Mouse (Mus musculus) cerebellum, postnatal 4 days (tissue): ENCODE results near the gene Adgrg5.

Experiments used
- DNase-seq, 2 experiments: peaks; one replicate each; pipeline ENCODE4 v3.0.0; 2022; ENCODE audit warnings: low spot score in 2 of 2, mixed read lengths in 1 of 2

Gene Adgrg5

DNA sequence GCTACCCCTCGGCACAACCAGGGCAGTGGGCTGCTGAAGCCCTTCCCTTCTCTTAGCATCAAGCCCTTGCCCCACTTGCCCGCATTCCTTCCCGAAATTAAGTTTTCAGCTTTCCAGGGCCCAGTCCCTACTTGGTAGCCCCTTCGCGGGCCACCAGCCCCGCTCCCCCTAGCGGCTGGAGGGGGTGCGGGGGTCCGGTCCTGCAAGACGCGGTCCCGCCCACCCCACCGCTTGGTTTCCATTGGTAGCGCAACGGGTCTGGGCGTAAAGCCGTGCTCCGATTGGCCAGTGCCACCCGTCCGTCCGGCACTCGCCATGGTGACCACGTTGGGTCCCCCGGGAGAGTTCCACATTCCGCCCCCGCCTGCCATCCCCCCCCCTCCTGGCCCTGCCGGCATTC, 6.1 kb upstream of the Adgrg5 start:
- peak; percentile 79 to 91 for DNase-seq

DNA sequence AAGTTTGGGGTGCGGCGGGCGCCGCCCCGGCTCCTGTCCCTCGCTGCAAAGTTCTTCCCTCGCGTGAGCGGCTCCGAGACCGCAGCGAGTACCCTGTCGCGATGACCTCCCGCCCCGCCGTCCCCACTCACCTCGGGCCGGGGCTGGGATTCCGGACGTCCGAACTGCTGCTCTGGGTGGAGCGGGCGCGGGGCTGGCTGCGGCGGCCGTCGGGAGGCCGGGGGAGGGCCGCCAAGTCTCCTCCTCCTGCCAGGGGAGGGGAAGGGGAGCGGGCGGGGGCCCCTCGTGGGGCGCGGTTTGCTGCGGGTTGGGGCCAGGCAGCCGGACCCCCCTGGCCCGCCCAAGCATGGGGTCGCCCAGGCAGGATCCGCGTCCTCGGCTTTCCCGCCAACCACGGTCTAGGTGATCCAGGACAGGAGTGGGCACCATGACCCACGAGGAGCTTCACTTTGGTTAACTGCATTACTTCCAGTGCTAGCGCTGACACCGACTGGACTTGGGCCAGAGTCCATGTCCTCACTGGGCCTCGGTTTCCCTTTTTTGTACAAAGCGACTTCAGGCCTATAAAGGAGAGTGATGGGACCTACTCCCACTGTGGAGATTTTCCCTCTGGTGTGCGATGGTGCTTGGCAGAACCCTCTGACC, 5.5 kb upstream of the Adgrg5 start, which contains the start of gene Ccdc102a:
Gene Ccdc102a (minus strand): TSS at position 248 of the 645 bp plus-strand sequence.
- DNase-seq: no peak

DNA sequence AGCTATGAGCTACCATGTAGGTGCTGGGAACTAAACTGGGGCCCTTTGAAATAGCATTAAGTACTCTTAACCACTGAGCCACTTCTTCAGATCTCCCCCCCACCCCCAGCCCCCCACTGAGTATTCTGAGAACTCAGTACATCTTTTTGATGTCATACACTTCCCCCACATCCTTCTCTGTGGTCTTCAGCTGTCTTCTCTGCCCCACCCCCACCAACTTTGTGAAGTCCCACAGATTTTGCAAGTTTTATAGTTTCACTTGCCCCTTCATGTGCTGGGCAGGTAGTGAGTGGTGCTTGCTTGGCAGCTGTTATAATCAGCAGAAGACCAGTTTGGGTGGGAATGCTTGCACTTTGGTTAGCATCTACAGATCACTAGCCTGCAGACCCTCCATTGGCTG, 4.2 kb upstream of the Adgrg5 start:
- no peak for DNase-seq

DNA sequence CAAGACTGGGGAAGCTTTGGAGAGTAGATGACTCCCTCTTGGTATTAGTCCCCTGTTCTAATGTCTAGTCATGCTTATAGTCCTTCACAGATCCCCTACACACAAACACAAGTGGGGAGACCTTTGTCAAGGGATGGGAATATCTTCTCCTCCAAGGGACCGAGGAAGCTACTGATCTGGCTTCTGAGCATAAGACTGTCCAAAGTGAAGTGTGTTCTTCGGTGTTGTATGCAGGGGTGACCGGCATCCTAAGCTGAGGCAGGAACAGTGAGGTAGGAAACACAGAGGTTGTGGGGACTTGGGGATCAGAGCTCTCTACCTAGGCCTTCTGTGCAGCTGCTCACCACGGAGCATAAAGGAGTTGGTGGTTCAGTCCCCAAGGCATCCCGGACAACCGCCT, 1.3 kb upstream of the Adgrg5 start:
- no peak for DNase-seq

DNA sequence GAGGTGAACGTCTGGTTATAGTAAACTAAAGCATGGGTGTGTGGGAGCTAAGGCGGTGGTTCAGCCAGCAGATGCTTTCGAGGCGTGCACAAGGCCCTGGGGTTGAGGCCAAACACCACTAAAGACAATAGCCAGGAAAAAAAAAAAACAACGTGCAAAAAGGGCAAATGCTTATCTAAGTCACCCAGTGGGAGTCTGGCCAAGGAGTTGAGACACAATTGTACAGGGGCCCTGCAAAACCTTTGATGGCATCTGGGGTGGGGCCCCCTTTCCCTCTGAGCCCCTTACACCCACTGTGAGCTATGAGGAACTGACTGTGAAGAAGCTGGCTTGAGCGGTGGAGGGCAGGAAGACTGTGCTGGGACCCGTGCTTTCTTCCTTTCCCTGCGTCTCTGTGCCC, 892 bp upstream of the Adgrg5 start:
- no peak for DNase-seq

DNA sequence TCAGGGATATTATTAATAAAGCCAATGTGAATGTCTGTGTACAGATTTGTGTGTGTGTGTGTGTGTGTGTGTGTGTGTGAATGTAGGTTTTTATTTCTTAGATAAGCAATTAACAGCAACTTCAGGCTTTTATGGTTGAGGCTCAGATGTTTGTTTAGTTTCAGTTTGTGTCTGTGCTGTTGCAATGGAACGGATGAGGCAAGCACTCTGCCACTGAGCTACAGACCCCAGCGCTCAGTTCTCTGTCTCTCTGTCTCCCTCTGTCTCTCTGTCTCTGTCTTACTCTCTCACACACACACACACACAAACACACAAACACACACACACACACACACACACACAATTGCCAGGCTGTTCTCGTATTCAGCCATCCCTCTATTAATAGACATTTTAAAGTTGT, 4.7 kb downstream of the Adgrg5 start:
- DNase-seq: no peak

DNA sequence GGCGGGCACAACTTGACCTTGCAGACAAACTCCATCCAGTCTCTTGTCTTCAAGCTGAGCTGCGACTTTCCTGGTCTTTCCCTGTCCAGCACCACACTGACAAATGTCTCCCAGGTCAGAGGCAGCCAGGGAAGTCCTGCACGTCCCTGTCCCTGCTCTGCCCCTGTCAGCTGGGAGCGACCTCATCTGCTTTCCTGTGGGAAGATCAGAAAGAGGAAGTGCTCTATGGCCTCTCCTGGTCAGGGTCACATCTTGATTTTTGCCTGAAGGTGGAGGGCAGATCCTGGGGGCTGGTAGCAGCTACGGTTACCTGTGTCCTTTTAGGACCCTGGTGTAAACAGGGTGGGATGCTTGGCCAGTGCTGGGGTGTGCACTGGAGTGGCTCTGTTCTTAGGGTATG, 10.4 kb downstream of the Adgrg5 start:
- no peak for DNase-seq

DNA sequence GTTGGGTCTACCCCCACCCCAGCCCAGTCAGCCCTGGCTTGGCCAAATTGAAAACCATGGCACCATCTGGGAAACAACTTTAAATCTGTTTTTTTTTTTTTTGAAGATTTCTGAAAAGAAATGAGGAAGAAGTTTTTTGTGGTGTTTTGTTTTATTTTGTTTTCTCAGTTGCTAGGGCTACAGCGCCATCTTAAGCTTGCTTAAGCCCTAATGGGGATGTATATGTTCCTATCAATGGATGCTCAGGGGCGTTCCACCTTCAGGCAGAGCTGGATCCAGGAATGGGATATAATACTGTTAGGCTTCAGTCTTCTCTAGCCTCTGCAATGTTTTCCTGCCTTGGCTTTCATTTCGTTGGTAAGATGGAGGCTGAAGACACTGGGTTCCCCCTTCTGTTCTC, 11.7 kb downstream of the Adgrg5 start:
- DNase-seq: no peak

DNA sequence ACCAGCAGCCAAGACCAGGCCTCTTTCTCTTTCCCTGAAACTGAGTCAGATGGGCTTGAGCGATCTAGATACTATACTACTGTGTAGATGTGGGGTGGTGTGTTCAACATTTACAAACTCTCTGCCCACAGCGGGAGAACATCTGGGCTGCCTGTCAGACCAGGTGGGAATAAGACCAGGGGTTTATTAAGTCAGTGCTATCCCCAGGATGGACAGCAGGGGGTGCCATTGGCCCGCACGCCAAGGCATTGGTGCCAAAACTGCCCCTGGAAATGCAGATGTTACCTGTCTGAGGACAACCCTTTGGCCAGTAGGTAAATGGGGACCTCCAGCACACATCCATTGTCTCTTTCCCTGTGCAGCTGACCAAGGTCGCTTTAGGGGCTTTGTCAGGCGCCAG, 19.1 kb downstream of the Adgrg5 start:
- DNase-seq: peak in 1 of 2 experiments; percentile 67

DNA sequence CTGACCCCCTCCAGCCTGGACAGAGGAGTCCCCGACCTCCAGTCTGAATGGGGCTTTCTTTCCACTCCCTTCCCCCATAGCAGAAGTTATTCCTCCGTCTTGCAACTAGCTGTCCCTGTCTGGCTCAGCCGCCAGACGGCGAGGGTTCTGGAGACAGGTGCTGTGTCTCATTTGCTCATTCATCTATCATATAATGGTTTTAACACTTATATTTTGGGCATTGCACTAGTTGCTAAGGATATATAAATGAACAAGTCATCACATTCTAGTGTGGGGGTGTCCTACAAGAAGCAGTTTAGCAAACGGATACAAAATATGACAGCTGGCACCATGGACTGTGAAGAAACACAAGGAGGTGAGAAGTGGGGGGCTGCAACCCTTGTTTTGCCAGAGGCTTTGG, 21.7 kb downstream of the Adgrg5 start:
- DNase-seq: no peak

DNA sequence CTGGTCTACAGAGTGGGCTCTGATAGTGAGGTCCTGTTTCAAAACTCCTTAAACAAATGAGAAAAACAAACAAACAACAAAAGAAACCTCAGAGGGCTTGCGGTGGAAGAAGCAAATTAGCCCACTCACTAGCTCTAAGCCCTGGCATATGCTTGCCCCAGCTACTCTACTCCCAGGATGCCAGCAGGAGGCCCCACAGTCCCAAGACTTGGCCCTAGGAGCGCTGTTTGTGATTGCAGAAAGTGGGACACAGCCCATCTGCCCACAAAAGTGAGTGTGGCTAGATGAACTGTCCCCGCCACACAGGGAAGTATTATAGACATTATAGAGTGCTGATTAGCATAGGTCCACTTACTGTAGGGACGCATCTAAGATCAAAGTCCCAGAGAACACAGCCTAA, 24.9 kb downstream of the Adgrg5 start:
- DNase-seq: no peak

DNA sequence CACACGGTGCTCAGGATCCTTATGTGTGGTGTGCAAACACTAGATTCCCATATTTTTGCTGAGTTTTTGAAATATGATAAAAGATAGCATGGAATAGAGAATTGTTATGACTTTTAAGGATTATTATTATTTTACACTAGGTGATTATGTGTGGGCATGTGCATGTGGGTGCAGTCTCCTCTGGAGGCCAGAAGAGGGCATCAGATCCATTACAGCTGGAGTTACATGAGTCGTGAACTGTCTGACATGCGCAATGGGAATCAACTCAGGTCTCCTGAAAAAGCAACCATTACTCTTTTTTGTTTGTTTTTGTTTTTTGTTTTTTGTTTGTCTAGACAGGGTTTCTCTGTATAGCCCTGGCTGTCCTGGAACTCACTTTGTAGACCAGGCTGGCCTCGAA, 25.5 kb downstream of the Adgrg5 start:
- DNase-seq: no peak

DNA sequence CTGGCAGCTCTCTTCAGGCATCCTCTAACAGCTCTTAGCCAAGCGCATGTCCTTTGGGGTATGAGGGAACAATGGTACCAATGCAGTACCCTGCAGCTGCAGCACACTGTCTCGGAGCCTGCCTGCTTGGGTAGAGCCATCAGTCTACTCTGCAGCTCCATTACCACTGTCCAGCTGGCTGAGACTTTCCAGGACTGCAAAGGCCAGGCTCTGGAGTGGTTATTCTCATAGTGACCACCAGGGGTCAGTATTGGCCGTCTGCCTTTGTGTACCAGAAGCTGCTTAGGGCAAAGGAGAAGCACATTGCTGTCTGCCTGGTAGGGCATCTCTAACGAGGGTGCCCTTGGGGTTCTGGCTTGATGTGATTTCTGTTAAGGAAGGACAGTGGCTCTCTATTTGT, 26.6 kb downstream of the Adgrg5 start:
- peak; percentile 67 to 87 for DNase-seq

DNA sequence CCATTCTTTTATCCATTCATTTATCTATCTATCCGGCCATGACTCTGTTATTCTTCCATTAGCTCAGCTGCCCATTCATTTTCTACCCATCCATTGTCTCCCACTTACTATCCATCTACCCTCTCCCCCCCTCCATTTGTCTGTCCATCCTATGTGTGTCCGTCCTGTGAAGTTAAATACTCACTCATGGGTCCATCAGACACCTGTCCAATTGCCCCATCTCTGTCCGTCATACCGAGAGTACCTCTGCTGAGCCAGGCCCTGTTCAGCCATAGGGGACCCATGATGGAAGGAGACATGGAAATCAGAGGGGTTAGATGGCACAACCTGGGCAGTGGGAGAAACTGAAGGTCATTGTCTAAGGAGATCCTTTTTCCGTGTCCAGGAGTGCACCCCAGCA, 27.0 kb downstream of the Adgrg5 start:
- DNase-seq: no peak

DNA sequence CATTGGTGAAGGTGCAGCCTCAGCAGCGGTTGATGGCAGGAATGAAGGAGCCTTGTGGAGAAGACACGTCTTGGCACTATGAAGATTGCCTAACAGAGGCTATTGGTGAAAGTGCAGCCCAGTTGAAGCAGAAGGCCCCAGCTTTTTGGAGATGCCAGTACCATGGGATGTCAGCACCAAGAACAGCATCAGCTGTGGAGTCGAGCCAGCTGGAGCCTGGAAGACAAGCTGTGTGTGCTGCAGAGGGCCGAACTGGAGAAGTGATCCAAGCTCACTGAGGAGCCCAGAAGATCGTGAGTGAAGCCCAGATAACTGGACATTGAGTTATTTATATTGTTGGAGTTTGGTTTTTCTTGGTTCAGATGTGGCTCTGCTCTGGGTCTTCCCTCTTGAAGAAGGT, 28.6 kb downstream of the Adgrg5 start:
- no peak for DNase-seq

DNA sequence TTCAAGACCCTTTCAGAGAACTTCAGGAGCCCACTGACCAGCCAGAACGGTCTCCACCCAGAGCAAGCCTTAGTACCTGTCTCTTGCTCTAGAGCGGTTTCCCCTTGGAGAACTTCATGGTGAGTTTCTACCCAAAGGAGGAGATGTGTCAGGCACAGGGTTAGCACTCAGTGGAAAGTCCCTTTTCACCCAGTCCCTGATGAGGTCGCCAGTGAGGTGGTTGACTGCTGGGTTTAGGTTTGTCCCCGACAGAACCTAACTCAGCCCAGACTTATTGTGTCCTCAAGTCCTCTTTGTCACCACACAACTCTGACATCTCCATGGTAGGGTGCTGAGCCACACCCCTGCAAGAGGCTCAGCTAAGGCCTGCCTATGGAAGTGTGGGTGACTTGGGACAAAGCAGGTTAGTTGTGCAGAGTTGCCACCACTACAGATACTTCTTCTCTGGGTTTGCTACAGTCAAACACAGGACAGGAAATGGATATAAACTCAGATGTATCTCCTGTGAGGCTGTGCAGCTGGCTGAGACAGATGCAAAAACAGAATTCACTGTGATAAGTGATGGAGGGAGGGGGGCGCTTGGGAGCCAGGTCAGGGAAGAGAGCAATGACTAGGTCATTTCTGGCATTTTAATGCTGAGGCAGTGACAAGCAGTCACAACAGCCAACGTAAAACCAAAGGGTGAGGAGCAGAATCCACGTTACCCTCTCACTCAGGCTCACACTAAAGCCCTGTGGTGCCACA, 30.3 kb downstream of the Adgrg5 start:
- DNase-seq: no peak

DNA sequence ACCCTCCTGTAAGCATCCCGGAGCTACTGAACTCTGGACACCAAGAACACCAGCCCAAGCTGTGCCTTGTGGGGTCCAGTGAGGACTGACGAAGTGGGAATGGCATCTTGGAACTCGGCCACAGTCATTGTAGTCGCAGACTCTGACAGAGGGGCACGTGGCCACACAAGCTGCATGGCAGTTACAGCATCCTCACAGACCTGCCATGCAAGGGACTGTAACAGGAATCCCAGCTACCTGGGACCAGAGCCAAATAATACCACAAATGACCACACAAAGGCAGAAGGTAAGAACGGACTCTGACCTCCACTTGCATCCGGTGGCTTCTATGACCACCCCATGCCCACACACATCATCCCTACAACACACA, 30.9 kb downstream of the Adgrg5 start:
- DNase-seq: peak in 1 of 2 experiments; percentile 32

DNA sequence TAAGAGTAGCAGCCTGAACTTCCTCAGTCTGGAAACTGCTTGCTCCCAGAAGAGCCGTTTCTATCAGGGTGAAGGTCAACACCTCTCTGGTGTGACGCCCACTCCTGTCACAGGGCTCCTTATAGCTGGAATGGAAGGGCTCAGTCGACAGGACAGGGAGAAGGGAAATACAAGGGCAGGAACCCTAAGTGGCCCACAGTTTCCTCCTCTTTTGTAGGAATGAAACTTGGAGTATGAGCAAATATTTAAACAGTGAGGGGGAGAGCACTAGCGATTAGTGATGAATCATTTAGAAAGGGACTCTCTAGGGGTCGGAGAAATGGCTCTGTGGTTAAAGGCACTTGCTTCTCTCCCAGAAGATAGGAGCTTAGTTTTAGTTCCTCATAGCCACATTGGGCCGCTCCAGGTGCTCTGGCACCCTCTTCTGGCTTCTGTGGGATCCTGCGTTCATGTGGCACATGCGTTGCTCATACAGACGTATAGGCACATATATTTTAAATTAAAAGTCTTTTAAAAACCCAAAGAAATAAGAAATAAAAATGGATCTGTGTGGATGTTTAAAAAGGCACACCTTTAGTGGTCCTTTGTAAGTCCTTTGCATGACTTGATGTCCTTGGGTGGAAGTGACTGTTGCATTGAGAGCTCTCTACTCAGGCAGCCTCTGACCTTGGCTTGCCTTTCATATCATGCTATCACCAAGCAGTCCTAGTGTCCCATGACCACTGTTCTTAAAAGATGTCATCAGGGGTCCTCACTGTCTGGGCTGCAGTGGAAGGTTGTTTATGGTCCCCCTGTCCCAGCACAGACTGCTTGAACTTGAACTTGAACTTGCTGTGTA, 31.6 kb downstream of the Adgrg5 start:
- DNase-seq: peak in 1 of 2 experiments; percentile 30

DNA sequence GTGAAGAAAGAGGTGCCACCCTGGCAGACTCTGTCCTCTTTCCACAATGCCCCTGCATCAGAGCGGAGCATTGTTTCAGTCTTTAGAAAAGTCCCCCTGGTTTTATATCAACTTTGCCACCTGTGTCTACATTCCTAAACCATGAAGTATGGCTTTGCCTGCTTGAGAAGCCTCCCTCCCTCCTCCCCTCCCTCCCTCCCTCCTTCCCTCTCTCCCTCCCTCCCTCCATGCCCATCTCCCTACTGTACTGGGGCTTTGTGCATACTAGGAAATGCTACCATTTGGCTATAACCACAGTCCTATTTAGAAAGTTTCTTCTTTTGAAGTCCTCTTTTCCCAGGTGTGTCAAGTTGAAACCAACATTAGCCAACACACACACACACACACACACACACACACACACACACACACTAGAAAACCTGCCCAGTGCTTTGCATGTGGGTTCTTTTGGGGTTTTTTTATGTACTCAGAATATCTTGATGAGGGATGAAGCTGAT, 32.6 kb downstream of the Adgrg5 start:
- no peak for DNase-seq

DNA sequence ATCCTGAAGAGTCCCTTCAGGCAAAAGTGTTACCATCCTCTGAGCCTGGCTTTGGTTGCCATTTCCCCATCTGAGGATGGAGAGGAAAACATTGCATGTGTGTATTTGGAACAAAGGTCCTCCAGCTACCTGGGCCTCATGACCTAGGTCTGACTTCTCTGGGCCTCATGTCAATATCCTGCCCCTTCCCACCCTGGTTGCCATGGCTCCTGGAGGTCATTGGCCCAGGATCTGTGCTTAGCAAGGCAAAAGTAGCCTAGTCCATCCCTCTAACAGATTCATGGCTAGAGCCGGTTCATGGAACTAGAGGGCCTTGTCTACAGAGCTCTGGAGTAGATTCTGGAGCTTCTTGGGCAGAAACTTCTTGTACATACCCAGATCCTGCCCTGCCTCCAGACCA, 38.7 kb downstream of the Adgrg5 start:
- DNase-seq: no peak

DNA sequence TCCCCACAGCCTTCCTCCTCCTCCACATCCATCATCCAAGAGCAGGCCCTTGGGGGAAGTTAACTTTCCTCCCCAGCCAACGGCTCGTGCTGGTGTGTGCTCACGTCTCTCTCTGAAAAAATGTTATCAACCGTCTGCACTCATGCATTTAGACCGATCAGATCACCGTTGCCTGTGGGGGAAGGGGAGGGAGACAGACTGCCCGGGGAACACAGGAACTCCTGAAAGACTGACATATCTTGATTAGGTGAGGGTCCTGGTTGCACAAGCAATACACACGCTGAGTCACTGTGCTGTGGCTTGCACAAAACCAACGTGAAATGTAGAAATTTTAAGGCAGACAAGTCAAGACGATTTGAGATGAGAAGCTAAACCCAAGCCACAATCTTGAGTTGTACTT, 41.3 kb downstream of the Adgrg5 start:
- no peak for DNase-seq

DNA sequence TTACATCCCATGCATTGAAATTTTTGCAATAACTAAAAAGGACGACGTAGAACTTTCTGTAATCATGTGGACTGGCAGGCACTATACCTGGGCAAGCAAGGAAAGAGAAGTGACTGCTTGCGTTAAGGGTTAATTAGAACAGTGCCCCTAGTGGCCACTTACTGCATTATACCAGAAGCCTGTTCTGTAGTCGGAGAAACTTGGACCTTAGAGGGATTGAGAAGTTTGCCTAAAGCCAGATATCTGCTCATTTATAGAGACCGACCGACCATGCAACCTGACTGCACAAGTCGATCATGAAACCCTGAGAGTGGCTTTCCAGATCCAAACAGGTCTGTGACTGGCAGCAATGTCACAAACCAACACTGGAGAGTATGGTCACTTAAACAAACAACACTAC, 43.1 kb downstream of the Adgrg5 start:
- no peak for DNase-seq

DNA sequence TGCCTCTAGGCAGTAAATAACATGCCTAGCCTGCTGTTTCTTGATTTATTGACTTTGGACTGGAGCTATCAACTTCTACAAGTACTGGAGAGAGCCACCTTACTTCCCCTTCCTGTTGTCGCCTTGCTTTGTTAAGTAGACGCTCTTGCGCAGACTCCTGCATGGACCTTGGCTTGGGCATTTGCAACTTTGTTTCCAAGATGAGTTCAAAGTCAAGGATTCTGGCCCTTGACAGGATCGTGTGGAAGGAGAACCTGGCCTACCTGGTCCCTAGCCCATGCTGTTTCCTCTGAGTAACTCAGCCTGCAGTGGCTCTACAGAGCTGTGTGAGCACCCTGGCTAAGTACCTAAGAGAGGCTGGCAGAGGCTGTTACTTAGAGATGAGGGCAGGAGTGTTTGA, 43.6 kb downstream of the Adgrg5 start:
- DNase-seq: no peak
